8 mouse cellular contexts compared by ENCODE assay signal in genomic region chr9:32697291-32698110, GRCm38 (mm10).
A peak's percentile ranks its signal among the peaks of the same experiment; 100 is the strongest.
DNase-seq lines count a peak whose midpoint lies in the region; ATAC-seq and TF ChIP-seq lines count a peak whose summit lies in the region.

No protein-coding gene starts in this region.

- peak overlapping the region; percentile 73 for H3K4me3 ChIP-seq in kidney, embryonic 14.5 days (ENCODE audit: low read length)
- H3K4me3 ChIP-seq in embryonic facial prominence, embryonic 10.5 days = peak overlapping the region; percentile 72
- H3K4me3 ChIP-seq in hindbrain, postnatal 0 days (ENCODE audit: low read length) = peak overlapping the region; percentile 62
- peak overlapping the region; percentile 65 for H3K4me3 ChIP-seq in midbrain, postnatal 0 days (ENCODE audit: low read depth, low read length)

- 45% methylated on average over 9 of the region's 9 CpGs for WGBS in kidney, embryonic 14.5 days
- WGBS in embryonic facial prominence, embryonic 10.5 days = 42% methylated on average over 9 of the region's 9 CpGs
- 76% methylated on average over 9 of the region's 9 CpGs for WGBS in hindbrain, postnatal 0 days
- 73% methylated on average over 9 of the region's 9 CpGs for WGBS in midbrain, postnatal 0 days

- no peaks in the 10 kb centered on the region for H3K27me3 ChIP-seq in kidney, embryonic 14.5 days (ENCODE audit: control insufficient read depth, insufficient read depth, low read length)
- H3K27me3 ChIP-seq in embryonic facial prominence, embryonic 10.5 days (replicated peaks; ENCODE audit: low read depth, poor library complexity, severe bottlenecking) = peaks cover 68% of the 10 kb centered on the region
- H3K27me3 ChIP-seq in hindbrain, postnatal 0 days (ENCODE audit: insufficient read depth, low read length) = peaks cover 37% of the 10 kb centered on the region
- H3K27me3 ChIP-seq in midbrain, postnatal 0 days (ENCODE audit: insufficient read depth, low read length) = peaks cover 31% of the 10 kb centered on the region

- no peak for DNase-seq in kidney, postnatal 36 days
- DNase-seq in embryonic facial prominence, embryonic 10.5 days (ENCODE audit: low spot score) = no peak
- no peak for DNase-seq in hindbrain, postnatal 0 days (ENCODE audit: low spot score)
- no peak for DNase-seq in midbrain, postnatal 0 days (ENCODE audit: low spot score)
- DNase-seq in adipocyte (ENCODE audit: low spot score) = no peak
- DNase-seq in Muller cell, postnatal 12 days (ENCODE audit: inconsistent ontology term) = no peak
- DNase-seq in kidney, adult 8-10 months = no peak

- peak overlapping the region; percentile 80 for H3K9ac ChIP-seq in kidney, embryonic 14.5 days (ENCODE audit: low read depth, low read length)
- no peak overlapping the region for H3K9ac ChIP-seq in hindbrain, postnatal 0 days (replicated peaks; ENCODE audit: low read length)
- no peak overlapping the region for H3K9ac ChIP-seq in midbrain, postnatal 0 days (replicated peaks; ENCODE audit: low read length, poor library complexity, severe bottlenecking)

- peaks cover 3% of the 10 kb centered on the region; the same call in 1 of the 2 replicates for H3K36me3 ChIP-seq in kidney, embryonic 14.5 days (ENCODE audit: control insufficient read depth, insufficient read depth, low read length)
- no peaks in the 10 kb centered on the region for H3K36me3 ChIP-seq in embryonic facial prominence, embryonic 10.5 days (replicated peaks)
- no peaks in the 10 kb centered on the region for H3K36me3 ChIP-seq in hindbrain, postnatal 0 days (ENCODE audit: insufficient read depth, low read length)
- H3K36me3 ChIP-seq in midbrain, postnatal 0 days (ENCODE audit: insufficient read depth, low read length) = no peaks in the 10 kb centered on the region

- ATAC-seq in kidney, embryonic 14.5 days (ENCODE audit: low FRiP score, low TSS enrichment) = no peak
- no peak for ATAC-seq in hindbrain, postnatal 0 days
- ATAC-seq in midbrain, postnatal 0 days (ENCODE audit: low FRiP score) = no peak

- H3K4me2 ChIP-seq in kidney, embryonic 14.5 days (replicated peaks; ENCODE audit: low read depth, low read length) = peak overlapping the region; percentile 94
- H3K4me2 ChIP-seq in hindbrain, postnatal 0 days (ENCODE audit: low read depth, low read length) = peak overlapping the region; percentile 91
- peak overlapping the region; percentile 92 for H3K4me2 ChIP-seq in midbrain, postnatal 0 days (ENCODE audit: low read depth, low read length, poor library complexity, severe bottlenecking)

- TF ChIP-seq CTCF in hindbrain, postnatal 0 days (IDR thresholded peaks at IDR 0.05; ENCODE audit: low read depth) = no peak
- no peak for TF ChIP-seq CTCF in midbrain, postnatal 0 days (IDR thresholded peaks at IDR 0.05)

- H3K4me1 ChIP-seq in kidney, embryonic 14.5 days (ENCODE audit: control insufficient read depth, insufficient read depth, low read length) = peaks cover 10% of the 10 kb centered on the region
- H3K4me1 ChIP-seq in embryonic facial prominence, embryonic 10.5 days = peaks cover 48% of the 10 kb centered on the region
- H3K4me1 ChIP-seq in hindbrain, postnatal 0 days (ENCODE audit: insufficient read depth, low read length) = peaks cover 3% of the 10 kb centered on the region; the same call in 1 of the 2 replicates
- no peaks in the 10 kb centered on the region for H3K4me1 ChIP-seq in midbrain, postnatal 0 days (ENCODE audit: insufficient read depth, low read length)

- peak overlapping the region; percentile 86; the same call in 1 of the 2 replicates for H3K27ac ChIP-seq in kidney, embryonic 14.5 days (ENCODE audit: low read depth, low read length)
- 0 out of 2 replicates have a peak overlapping the region, but pooled peaks have one; percentile 49 for H3K27ac ChIP-seq in embryonic facial prominence, embryonic 10.5 days (replicated peaks)
- H3K27ac ChIP-seq in hindbrain, postnatal 0 days = no peak overlapping the region
- H3K27ac ChIP-seq in midbrain, postnatal 0 days (ENCODE audit: low read depth, low read length) = no peak overlapping the region

- no peaks in the 10 kb centered on the region for H3K9me3 ChIP-seq in kidney, embryonic 14.5 days (ENCODE audit: control insufficient read depth, low read length)
- H3K9me3 ChIP-seq in embryonic facial prominence, embryonic 10.5 days = no peaks in the 10 kb centered on the region
- no peaks in the 10 kb centered on the region for H3K9me3 ChIP-seq in hindbrain, postnatal 0 days (ENCODE audit: low read length)
- H3K9me3 ChIP-seq in midbrain, postnatal 0 days (ENCODE audit: low read length) = no peaks in the 10 kb centered on the region

Comparison
In these comparisons a context has a peak if more than half of its experiments do, and no peak if none do; other contexts are left out.
1. H3K27ac ChIP-seq: peak in kidney, embryonic 14.5 days (single experiment) and embryonic facial prominence, embryonic 10.5 days (single experiment); none in hindbrain, postnatal 0 days (single experiment) and midbrain, postnatal 0 days (single experiment).
2. Peak in every context shown above with its lines, with median percentiles within 50 percentile points of each other: H3K4me2 ChIP-seq and H3K4me3 ChIP-seq.